Mouse (Mus musculus) E14TG2a.4 (cell line): ENCODE results near the gene P2rx7.

Experiments used
- H3K27me3 ChIP-seq: 2 replicates; pipeline ENCODE4 v1.6.1; 2014; ENCODE audit warnings: low read length, control low read depth; ENCODE audit not compliant: insufficient read depth
- H3K36me3 ChIP-seq: 2 replicates; pipeline ENCODE4 v1.6.1; 2014; ENCODE audit warnings: low read length, control low read depth; ENCODE audit not compliant: insufficient read depth
- H3K4me1 ChIP-seq: replicated peaks from 2 replicates; pipeline ENCODE4 v1.6.1; 2014; ENCODE audit warnings: low read depth, low read length, control low read depth
- H3K4me3 ChIP-seq: replicated peaks from 2 replicates; pipeline ENCODE4 v1.5.1; 2014; ENCODE audit warnings: mild to moderate bottlenecking, low read length
- H3K9me3 ChIP-seq: 2 replicates; pipeline ENCODE4 v1.6.1; 2014; ENCODE audit warnings: low read length, control low read depth
- CTCF ChIP-seq: conservative IDR thresholded peaks from 2 replicates; pipeline ENCODE4 v1.5.1; 2014; ENCODE audit warnings: low read length
- NANOG ChIP-seq: IDR thresholded peaks from 2 replicates; pipeline ENCODE4 v1.6.1; 2014; ENCODE audit warnings: borderline replicate concordance, low read length, mixed read lengths
- POU5F1 ChIP-seq: IDR thresholded peaks from 2 replicates; pipeline ENCODE4 v1.6.1; 2014; ENCODE audit warnings: low read length, borderline replicate concordance

Gene P2rx7

DNA sequence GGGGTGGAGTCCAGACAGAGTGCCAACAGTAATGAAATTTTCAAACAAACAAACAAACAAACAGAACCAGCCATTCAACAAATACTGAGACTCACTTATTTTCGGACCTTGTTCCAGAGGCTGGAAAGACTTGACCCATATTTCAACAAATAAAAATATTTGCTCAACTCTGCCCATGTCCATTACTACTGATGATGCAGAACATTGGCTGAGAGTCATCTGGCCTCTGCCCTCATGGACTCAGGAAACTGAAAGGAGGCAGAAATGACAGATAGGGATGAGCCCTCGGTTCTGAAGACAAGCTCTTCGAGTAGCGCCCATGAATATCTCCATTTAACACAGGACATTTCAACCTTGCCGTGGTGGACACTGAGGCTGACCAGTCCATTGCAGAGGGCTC is 21.2 kb upstream of the P2rx7 start:
- H3K36me3 ChIP-seq = no peaks in the 10 kb centered on the region
- no peaks in the 10 kb centered on the region for H3K9me3 ChIP-seq
- peaks cover 44% of the 10 kb centered on the region for H3K4me1 ChIP-seq
- no peak for TF ChIP-seq NANOG
- no peak for TF ChIP-seq CTCF
- no peak for TF ChIP-seq POU5F1
- no peak overlapping the region for H3K4me3 ChIP-seq
- peaks cover 11% of the 10 kb centered on the region for H3K27me3 ChIP-seq

GRCm38 (mm10) chr5:122623861-122624260 is 19.9 kb upstream of the P2rx7 start:
- Histone ChIP-seq H3K27me3 (no peaks in the 10 kb centered on the region), H3K36me3 (no peaks in the 10 kb centered on the region), H3K4me3 (no peak overlapping the region), H3K9me3 (no peaks in the 10 kb centered on the region), H3K4me1 (peaks cover 53% of the 10 kb centered on the region)
- TF ChIP-seq CTCF (no peak), NANOG (no peak), POU5F1 (no peak)

GRCm38 (mm10) chr5:122624952-122625479 is 18.7 kb upstream of the P2rx7 start:
- Histone ChIP-seq H3K9me3 (no peaks in the 10 kb centered on the region), H3K4me3 (0 out of 2 replicates have a peak overlapping the region, but pooled peaks have one; percentile 41), H3K27me3 (no peaks in the 10 kb centered on the region), H3K36me3 (no peaks in the 10 kb centered on the region), H3K4me1 (peaks cover 57% of the 10 kb centered on the region)
- TF ChIP-seq CTCF (no peak), NANOG (no peak), POU5F1 (no peak)

GRCm38 (mm10) chr5:122625565-122626252 is 18.0 kb upstream of the P2rx7 start:
- no peaks in the 10 kb centered on the region for H3K27me3 ChIP-seq
- TF ChIP-seq NANOG (no peak), CTCF (no peak), POU5F1 (no peak)
- H3K36me3 ChIP-seq = no peaks in the 10 kb centered on the region
- H3K9me3 ChIP-seq = no peaks in the 10 kb centered on the region
- peaks cover 57% of the 10 kb centered on the region for H3K4me1 ChIP-seq
- peak overlapping the region; percentile 41; the same call in 1 of the 2 replicates for H3K4me3 ChIP-seq

DNA sequence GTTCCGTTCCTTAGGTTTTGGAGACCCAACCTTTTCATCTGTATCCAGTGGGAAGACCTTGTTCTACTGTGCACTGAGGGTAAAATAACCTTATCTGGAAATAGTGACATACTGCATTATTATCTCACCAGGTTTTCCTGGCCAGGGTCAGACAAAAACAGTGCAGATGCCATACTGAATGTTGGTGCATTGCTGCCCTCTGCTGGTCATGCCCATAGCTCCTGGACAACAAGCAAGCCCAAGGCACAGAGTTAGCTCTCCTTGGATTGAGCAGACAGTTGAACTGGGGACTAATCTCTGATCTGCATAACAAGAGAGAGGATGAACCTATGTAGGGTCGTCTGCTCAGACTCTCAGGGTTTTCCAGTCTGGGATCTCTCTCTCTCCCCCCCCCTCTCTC is 16.5 kb upstream of the P2rx7 start:
- Histone ChIP-seq H3K4me3 (no peak overlapping the region), H3K27me3 (no peaks in the 10 kb centered on the region), H3K4me1 (peaks cover 53% of the 10 kb centered on the region), H3K9me3 (no peaks in the 10 kb centered on the region), H3K36me3 (no peaks in the 10 kb centered on the region)
- TF ChIP-seq NANOG = no peak
- TF ChIP-seq CTCF = peak; percentile 77
- peak; percentile 54; the same call in 1 of the 2 replicates for TF ChIP-seq POU5F1

- H3K36me3 ChIP-seq = no peaks in the 10 kb centered on the region
- H3K27me3 ChIP-seq = peaks cover 15% of the 10 kb centered on the region; the same call in 1 of the 2 replicates
- no peak for TF ChIP-seq CTCF
- TF ChIP-seq NANOG = no peak
- TF ChIP-seq POU5F1 = no peak
- H3K9me3 ChIP-seq = no peaks in the 10 kb centered on the region
- H3K4me3 ChIP-seq = no peak overlapping the region
- H3K4me1 ChIP-seq = peaks cover 20% of the 10 kb centered on the region
Observed at GRCm38 (mm10) chr5:122635228-122635627, 8.5 kb upstream of the P2rx7 start.

GRCm38 (mm10) chr5:122636308-122636707 is 7.4 kb upstream of the P2rx7 start:
- TF ChIP-seq NANOG = no peak
- no peak for TF ChIP-seq POU5F1
- TF ChIP-seq CTCF = no peak
- Histone ChIP-seq H3K9me3 (no peaks in the 10 kb centered on the region), H3K36me3 (no peaks in the 10 kb centered on the region), H3K27me3 (peaks cover 15% of the 10 kb centered on the region; the same call in 1 of the 2 replicates), H3K4me1 (peaks cover 20% of the 10 kb centered on the region), H3K4me3 (no peak overlapping the region)

DNA sequence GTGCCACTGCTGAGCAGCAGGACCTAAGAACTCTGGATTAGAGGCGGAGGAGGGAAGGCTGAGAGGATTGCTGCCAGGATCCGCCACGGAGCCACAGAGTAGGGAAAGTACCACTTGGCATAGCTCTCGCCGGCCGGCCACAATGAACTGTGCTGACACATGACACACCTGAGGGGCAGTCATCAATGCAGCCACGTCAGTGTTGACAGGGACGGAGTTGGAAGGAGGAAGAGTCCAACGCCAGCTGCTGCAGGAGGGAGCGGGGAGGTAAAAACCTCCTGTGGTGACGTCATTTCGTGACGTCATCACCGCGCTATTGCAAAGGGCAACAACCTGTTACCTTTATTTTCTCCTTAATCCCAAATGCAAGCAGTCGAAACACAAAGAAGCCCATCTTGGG is 6.8 kb upstream of the P2rx7 start:
- no peaks in the 10 kb centered on the region for H3K9me3 ChIP-seq
- H3K36me3 ChIP-seq = no peaks in the 10 kb centered on the region
- peaks cover 20% of the 10 kb centered on the region for H3K4me1 ChIP-seq
- H3K27me3 ChIP-seq = peaks cover 15% of the 10 kb centered on the region; the same call in 1 of the 2 replicates
- no peak for TF ChIP-seq CTCF
- TF ChIP-seq NANOG = no peak
- no peak for TF ChIP-seq POU5F1
- peak overlapping the region; percentile 43 for H3K4me3 ChIP-seq

GRCm38 (mm10) chr5:122638296-122638695 is 5.4 kb upstream of the P2rx7 start:
- TF ChIP-seq CTCF (no peak), NANOG (no peak), POU5F1 (no peak)
- Histone ChIP-seq H3K27me3 (peaks cover 24% of the 10 kb centered on the region), H3K9me3 (no peaks in the 10 kb centered on the region), H3K36me3 (no peaks in the 10 kb centered on the region), H3K4me1 (peaks cover 17% of the 10 kb centered on the region), H3K4me3 (no peak overlapping the region)
